Mouse (Mus musculus): ENCODE data around the gene Ttll5.

DNA sequence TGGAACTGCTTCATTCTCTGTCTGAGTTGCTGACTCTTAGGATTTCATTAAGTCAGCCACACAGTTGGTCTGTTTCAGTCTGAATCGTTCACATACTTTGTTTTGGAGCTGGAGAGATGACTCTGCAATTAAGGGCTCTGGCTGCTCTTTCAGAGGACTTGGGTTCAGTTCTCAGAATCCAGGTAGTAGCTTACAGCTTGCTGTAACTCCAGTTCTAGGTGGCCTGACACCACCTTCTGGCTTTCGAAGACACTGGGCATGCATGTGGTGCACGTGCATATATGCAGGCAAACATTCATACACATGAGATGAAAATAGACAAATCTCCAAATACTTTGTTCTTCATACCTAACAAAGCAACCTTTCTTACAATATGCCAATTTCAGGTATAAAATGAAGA lies 5.4 kb downstream of the Ttll5 start:
- TF ChIP-seq CTCF (IDR thresholded peaks at IDR 0.05; ENCODE audit: control insufficient read depth, insufficient read depth, insufficient replicate concordance, low read depth, low read length) (no peak), POLR2A (IDR thresholded peaks at IDR 0.05; ENCODE audit: control insufficient read depth, low read depth, low read length) (no peak)
